Mouse (Mus musculus) cerebellum, adult 8-10 months (tissue): Measurements from ENCODE around the gene Prkar1b.
A peak's percentile ranks its signal among the peaks of the same experiment; 100 is the strongest.

Experiments used
- DNase-seq: peaks from one replicate; pipeline ENCODE4 v3.0.0; 2022

Gene Prkar1b

DNA sequence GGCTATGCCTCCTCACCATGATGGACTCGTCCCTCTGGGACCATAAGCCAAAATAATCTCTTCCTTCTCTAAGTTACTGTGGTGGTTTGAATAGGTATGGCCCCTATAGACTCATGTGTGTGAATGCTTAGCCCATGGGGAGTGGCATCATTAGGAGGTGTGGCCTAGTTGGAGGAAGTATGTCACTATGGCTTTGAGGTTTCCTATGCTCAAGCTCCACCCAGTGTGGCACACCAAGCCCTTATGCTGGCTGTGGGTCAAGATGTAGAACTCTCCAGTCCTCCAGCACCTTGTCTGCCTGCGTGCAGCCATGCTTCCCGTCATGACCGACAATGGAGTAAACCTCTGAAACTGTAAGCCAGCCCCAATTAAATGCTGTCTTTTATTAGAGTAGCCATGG, 4.1 kb downstream of the Prkar1b start:
- DNase-seq = no peak

DNA sequence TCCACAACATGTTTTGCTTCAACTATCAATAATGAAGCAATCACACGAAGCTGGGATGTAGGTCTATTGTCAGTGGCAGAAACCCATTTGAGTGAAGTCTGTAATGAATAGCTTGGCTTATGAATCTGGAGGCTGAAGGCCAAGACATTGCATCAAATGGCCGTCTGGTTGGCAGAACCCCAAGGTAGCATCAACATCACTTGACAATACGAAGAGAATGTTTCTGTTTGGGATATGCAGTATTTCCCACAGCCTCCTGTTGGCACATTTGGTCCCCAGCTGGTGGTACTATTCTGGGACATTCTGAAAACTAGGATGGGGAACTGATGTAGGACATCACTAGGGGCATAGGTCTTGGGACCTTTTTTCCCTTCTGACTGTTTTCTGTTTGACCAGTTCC, 5.9 kb downstream of the Prkar1b start:
- DNase-seq = no peak

DNA sequence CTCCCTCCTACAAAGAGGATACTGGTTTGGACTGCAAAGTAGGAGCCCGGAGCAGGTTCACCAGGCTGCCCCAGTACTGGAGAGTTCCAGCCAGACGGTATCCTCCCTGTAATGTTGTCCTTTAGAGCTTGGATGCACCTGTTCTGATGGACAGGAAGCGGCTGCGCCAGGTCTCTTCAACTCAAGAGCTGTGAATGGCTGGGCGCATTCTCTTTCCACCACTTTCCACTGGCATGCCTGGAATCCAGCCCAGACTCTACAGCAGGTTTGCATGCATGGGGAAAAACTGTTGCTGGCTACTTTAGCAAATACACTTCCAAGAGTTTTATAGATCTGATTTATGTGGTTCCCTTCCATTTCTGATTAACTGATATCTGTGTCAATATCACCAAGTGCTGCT, 8.5 kb downstream of the Prkar1b start:
- DNase-seq = no peak

DNA sequence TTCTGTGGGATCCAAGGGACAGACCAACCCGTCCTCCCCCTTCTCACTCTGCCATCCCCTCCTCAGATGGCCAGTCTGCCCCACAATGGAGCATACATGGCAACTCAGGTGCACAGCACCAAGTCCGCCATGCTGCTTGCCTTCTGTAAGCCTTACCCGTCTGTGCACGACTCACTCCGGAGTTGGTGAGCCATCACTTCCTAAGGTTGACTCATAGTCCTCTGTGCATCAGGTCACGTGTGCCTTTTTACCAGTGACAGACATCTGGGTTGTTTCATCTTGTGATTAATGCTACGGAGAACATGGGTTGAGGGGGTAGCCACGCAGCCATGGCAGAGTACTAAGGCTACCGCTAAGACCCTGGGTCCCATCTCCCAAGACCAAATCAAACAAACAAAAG, 9.2 kb downstream of the Prkar1b start:
- DNase-seq = no peak

DNA sequence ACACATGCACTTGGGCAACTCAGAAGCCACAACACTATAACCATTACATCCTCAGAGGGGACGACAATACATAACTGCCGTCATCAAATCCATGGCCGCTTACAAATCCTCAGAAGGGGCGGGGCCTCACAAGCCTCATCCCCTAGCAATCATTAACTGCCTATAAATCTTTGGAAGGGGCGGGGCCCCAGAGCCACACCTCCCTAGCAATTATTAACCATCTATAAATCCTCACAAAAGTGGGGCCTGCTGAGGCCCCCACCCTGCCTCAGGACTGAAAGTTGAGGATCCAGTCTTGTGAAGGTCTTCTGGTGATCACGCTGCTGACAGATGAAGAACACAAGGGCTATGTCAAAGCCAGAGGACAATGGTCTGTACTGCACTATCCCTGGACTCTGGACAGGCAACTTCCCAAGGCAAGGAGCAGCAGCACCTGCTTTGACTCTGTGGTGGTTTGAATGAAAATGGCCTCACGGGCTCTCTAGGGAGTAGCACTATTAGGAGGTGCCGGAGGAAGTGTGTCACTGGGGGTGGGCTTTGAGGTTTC, 10.8 kb downstream of the Prkar1b start:
- no peak for DNase-seq

DNA sequence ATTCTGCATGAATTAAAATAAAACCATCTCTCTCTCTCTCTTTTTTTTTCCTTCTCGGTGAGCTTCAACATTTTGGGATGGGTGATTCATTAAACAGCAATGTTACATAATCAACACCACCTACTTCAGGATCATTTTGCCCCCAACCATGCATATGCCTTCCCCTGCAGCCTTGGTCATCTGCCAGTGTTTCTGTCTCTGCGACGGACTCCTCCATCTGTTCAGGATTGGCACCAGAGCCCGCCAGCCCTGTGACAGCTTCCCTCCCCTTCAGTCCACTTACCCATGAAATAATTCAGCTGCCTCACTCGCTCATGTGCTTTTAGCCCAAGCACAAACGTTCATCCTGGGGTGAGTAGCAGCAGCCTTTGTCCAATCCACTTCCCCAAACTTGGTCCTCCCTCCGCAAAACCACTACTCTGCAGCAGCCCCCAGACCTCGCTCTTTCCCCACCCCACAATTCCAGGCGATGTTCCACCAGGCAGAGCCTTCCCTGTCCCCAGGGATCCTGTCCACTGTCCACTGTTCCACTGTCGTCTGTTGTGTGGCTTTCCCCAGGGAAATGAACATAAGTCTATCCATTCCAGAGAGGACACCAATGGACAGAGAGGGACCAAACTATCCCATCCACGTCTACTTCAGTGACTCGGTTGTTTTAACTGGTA, 11.4 kb downstream of the Prkar1b start:
- peak; percentile 96 for DNase-seq

DNA sequence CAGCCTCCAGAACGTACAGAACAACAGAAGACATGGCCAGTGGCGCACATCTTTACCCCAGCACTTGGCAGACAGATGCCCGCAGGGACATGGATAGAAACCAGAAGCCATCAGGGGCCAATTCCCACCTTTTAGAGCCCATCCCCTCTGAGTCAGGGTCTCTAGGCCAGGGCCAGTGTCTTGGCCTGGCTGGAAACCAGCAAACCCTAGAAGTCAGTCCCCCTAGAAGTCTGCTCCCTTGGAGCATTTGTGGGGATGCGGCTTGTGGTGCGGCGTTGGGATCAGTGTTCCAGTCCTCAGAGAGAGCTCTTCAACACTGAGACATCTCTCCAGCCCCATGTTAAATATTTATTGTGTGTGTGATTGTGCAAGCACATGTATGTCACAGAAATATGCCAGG, 12.6 kb downstream of the Prkar1b start:
- no peak for DNase-seq

DNA sequence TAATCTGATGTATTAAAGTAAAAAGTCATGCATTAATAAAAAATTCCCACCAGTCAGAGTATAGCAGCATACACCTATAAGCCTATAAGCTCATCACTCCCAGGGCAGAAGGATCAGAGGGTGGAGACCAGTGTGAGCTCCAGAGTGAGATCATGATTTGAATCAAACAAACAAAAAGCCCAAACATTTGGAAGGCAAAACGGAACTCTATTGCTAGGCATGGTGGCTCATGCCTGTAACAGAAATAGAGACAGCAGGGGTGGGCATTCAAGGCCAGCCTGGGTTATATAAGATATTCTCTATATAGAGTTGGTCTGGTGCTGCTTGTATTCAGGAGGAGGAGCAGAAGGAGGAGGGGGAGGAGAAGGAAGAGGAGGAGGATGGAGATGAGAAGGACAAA, 13.5 kb downstream of the Prkar1b start:
- no peak for DNase-seq

DNA sequence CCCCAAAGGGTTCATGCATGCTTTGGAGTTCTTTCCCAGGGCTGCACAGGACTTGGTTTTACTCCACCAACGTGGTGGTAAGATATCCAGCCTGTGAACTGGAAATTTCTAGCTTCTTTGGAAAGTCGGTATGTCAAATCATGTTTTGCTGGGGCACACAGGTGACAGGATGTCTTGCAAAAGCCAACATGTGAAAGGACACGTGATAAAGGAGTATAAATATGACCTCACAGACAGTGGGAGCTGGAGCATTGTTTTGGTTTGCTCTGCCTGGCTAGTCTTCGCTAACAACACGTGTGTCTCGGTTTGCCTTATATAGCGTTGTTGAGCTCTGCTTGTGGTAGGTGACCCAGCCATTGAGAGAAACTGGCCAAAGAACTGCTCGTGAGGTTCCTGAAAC, 15.3 kb downstream of the Prkar1b start:
- no peak for DNase-seq

DNA sequence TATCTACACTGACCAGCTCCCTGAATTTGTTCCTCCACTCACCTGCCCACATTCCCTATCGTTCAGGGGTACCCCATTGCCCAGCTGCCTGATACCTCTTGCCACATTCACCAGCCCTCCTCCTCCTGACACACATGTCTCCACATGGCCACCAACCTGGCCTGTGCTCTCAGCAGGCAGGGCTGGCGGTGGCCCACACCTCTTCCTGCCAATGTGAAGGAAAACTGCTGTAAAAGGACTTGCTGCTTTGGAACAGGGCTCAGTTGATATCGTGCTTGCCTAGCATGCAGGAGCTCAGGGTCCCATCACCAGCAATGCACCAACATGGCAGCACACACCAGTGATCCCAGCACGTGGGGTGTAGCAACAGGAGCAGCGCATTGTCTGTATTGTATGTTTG, 19.4 kb downstream of the Prkar1b start:
- no peak for DNase-seq

DNA sequence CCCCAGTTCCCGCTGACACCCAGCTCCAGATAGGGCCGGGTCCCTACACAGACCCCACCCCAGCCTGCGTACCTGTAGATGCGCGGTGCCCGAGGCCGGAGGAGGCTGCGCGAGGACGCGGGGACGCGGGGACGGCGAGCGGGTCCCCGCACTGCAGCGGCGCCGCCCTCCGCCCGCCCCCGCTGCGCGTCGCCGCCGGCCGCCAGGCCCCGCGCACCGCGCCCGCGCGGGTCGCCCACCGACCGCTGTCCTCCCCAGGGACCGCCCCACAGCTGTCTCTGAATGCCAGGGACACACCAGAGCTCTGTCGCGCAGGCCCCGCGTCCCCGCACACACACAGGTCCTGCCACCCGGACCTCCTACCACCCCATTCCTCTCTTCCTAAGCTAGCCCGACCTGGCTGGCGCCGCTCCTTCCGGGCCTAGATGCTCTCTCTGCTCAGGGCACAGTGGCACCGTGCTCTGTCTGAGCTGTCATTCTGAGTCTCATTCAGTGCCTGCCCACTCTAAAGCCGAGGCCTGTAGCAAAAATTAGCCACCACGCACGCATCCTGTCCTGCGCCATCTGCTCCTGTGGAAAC, 20.1 kb downstream of the Prkar1b start:
- DNase-seq = peak; percentile 79

DNA sequence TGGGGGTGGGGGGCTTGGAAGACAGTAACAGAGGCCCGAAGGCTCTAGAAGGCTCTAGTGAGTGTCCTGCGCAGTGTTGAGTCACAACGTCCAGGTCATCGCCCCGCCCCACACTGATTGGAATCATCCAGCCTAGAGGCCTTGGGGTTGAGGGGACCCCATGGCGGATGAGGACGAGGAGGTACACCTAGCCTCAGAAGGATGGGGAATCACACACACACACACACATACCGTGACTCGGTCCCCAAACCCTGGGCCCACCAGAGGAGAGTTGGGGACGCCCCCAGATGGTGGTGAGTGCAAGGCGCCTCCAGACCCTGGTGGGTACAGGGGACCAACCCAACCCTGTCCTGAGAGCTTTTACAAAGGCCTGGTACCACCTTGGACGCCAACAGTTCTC, 20.7 kb downstream of the Prkar1b start:
- no peak for DNase-seq

DNA sequence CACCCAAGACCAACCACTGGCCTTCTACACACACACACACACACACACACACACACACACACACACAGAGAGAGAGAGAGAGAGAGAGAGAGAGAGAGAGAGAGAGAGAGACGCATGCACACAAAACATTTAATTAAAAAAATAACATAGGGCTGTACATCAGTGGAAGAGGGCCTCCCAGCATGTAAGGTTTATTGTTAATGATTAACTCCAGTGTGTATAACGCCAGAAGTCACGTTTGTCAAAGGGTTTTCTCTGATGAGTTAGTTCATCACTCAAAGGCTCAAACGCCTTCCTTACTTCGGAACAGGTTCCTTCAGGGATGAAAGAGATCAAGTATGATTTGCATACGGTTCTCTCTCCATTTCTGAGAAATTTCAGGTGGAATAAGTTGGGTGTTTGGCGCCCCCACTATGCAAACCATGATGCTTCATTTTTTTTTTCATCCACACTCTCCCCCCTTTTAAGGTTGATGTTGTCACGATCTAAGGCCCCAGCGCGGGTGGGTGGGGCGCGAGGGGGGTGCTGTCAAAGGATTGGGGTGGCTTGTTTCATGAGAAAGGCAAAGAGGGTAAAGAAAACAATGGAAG, 21.2 kb downstream of the Prkar1b start:
- DNase-seq = no peak

DNA sequence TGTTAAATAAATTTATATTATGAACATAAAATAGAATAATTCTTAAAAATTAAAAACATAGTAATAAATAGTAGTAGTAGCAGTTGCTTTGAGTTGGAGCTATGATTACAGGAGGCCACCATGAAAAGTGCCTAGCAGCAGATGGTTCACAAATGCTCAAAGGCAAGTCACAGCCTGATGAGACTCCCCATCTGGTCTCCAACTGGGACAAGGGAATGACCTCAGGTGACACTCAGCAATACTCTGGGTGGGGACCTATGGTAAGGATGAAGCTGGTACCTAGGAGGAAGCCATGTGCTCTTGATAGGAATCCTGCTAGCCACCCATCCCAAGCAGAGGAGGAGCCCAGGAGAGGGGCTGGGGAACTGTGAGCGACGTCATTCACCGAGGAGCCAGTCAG, 24.1 kb downstream of the Prkar1b start:
- no peak for DNase-seq

DNA sequence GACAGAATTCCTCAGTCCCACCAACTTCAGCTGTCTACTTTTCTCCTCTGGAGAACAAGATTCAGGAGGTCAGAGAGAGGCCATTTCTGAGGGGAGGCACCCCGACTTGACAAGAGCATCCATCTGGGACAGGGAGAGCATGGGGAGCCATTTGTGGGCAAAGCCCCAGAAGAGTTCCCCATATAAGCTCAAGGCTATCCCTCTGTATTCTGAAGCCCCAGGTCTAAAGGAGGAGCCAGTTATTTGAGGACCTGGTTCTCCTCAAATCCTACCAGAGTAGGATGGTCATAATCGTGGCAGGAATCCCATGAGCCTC, 30.9 kb downstream of the Prkar1b start:
- DNase-seq = no peak

DNA sequence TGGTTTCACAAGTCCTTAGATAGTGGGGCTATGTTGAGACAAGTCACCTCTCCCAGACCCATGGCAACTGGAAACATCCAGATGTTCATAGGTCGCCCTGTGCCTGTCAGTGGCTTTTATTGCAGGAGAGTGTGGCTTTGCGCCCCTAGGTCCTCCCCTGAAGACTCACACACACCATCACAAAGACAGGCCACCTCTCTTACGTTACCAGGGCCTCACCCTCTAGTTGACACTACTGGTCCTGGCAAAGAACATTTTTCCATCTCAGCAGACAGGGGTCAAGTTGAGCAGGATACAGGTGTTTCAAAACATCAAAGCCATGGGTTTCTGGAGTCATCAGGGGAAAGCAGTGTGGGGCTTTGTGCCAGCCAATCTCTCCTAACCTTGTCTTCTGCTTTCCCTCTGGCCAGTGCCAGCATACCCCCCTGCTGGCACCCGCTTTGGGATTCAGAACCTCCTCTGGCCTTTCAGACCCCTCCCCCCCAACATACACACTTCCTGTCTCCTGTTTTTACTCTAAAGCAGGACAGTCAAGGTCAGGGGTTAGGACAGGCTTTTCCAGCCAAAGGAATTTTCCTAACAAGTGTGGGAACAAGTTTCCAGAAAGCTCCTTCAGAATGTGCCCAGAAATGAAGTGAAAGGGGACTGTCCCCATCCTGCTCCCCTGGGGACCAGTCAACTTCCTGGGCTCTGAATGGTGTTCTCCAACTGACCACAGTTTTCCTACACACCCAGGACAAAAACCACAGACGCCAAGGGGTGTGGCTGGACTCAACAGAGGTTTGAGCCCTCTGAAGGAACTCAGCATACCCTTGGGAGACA, 31.5 kb downstream of the Prkar1b start:
- no peak for DNase-seq

DNA sequence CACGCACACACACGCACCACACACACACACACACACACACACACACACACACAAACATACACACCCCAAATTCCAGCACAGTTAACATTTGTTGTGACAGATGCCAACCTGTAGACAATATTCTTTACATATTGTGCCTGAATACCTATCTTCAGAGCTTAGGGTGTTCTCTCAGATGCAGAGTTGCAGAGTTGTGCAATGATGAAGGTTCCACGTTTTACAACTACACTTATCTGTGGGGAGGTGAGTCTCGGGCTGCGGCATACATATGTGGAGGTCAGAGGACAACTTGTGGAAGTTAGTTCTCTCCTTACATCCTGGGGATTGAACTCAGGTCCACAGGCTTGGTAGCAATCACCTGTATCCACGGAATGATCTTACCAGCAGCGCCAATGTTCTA, 34.3 kb downstream of the Prkar1b start:
- no peak for DNase-seq

DNA sequence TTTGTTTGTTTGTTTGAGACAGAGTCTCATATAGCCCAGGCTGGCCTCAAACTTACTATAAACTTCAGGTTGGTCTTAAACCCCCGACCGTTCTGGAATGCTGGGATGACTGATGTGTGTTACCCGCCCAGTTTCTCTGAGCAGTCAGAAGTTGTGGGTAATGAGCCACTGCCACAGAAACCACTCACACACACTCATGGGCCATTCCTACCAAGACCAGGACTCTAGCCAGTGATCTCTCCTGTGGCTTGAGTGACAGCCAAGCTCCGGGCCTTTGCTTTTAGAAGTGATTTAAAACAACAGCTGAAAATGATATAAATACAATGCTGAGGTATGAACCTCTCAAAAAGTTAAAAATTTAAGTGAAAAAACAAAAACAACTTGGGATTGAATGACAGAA, 34.9 kb downstream of the Prkar1b start:
- DNase-seq = no peak

DNA sequence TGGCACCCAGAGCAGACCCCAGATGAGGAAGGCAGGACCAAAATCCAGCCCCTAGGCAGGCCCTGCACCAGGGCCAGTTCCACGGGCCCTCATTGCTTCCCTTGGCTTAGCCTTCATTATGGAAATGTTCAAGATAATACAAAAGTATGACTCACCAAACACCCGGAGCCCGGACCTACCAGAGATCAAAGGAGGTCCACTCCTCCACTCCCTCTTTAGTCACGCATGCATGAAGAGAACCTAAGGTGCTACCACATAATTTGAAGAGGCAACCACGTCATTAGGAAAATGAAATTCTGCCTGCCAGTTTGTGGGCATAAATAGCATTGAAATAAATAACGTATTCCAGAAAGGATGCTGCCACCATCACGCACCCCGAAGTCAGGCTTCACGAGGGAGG, 37.4 kb downstream of the Prkar1b start:
- no peak for DNase-seq

DNA sequence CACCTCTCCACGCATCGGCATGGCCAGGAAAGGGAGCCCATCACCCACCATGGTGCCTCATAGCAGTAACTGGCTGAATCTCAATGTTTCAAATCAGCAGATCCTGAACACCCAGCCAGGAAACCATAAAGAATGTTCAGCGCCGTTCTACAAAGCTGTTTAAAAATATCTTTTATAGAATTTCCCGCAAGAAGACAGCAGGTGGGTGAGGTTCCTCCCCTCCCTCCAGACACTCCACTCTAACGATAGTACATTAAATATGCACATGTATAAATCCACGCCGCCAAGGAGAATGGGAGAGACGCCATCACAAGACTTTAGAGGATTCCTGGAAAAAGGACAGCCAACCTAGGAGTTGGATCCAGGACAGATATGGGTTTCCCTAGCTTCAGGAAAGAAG, 37.8 kb downstream of the Prkar1b start:
- DNase-seq = no peak

DNA sequence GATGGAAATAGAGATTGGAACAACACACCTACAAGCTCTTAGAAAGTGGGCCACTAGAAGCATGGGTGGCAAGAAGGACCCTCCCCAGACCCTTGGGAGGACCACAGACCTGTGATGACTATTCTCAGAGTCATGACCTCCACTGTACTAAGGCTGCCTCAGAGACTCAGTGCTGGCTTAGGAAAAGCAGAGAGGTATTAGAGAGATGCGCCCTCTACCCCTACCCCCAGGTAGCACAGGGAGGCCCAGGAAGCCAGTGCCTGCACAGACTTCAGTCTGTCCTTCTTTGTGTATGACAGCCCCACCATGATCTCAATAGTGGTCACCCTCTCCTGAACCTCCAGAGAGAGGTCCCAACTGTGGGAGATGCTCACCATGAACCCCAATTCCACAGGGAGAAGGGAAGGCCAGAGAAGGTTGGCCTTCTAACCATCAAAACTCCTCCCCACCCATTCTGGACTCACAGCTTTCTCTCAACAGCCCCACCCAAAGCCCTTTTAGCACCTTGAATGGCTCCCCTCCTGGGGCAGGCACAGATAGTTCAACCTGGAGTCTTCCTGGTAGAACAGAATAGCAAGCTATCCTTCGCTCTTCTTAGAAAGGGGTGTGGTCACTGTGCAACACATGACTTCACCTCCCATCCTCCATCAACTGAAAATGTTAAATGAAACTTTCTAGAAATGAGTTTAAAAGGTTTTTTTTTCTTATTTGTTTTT, 39.5 kb downstream of the Prkar1b start:
- DNase-seq = no peak

DNA sequence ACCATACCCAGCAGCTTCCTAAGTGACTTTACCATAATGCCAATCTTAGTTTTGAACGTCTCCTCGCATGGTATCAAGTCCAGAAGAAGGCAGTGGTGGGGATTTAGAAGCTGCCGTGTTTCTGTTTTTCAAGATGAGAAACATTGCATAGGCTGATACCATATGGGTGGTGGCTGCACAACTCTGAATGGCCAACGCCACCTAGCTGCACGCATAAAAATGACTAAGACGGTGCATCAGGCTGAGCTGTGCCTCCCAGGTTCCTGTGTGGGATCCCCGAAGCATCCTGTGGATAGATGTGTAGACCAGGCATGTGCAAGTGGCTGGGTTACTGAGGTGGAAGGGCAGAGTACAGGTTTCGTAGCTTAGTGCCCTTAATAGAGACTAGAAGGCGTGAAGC, 42.0 kb downstream of the Prkar1b start:
- no peak for DNase-seq

DNA sequence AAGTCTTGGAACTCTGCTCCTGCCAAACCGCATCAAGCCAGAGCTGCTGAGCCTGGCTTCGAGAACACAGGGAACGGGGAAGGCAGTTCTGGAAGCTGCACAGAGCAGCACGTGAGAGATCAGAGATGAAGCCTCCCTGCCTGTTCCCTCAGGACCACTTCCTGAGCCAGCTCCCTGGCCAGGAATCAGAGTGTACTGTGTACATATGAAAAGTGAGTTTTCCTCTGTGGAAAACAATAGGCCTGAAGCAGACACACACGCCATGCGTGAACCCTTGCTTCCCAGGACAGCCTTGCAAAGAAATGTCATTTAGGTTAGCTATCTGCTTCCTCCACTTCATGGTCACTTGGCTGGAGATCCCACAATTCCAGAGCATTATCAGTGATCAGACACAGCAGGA, 48.0 kb downstream of the Prkar1b start:
- DNase-seq = no peak
